Mouse (Mus musculus) mammary gland, adult 2 months (tissue): ENCODE data around the gene Srp72. TPM values are rescaled to one million over a fixed set of nuclear protein-coding genes. Genes with fewer than 3 reads are reported as not detected.

Experiments
- polyA plus RNA-seq: library from polyadenylated mRNA; depleted of rRNA; stranded (reverse); fragments of >200 nt; gene quantifications from 2 replicates; pipeline ENCODE4 v1.2.3, GENCODE M21; 2012; ENCODE audit warnings: low replicate concordance; rRNA removed

Srp72 gene
- 11.5 and 30.5 TPM in 2 replicates for polyA plus RNA-seq

GRCm38 (mm10) chr5:76974554-76975285, at the start of gene Srp72:
Srp72 (plus strand) TSS chr5:76974683.

DNA sequence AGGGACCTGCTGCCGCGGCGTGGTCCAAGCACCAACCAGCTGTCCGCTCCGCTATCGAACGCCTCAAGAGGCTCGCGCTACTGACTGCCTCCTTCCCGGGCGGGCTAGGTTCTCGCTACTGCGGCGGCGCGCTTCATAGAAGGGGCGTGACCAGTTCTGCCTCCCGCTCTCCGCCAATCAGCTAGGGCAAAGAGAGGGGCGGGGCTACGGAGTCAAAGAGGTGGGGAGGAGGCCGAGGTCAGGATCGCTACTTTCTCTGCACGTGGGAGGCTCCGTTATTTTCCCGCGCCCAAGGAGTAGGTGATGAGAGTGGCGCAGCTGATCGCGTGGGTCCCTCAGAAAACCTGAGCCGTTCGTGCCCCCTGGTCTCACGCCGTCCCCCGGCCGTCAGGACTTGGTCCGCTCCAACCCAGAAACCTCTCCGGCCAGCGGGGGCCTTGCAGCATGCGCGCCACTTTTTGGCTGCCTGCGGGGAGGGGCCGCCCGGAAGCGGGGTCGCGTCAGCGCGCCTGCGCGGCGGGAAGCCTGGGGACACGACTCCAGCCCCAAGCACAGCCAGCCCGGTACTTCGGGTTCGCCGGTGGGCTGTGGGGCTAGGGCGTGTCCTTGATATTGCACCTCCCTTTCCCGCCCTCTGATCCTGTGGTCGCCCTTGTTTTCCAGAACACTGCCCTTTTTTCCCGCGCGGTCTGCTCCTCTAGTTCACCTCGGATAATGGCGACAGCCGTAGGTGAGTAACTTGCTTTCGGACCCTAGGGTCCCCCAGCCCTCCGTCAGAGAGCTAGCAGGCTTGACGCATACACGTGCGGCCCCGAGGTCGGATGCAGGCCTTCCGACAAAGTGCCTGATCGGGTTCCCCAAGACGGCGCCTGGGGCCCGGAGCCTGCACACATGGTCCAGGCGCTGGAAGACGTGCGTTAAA, 23.1 kb upstream of the Srp72 start, which contains the start of the genes Paics and Ppat:
Gene Paics (plus strand): TSS at position 202 of the 922 bp plus-strand sequence.
Gene Ppat (minus strand): TSS at position 473 of the 922 bp plus-strand sequence.

DNA sequence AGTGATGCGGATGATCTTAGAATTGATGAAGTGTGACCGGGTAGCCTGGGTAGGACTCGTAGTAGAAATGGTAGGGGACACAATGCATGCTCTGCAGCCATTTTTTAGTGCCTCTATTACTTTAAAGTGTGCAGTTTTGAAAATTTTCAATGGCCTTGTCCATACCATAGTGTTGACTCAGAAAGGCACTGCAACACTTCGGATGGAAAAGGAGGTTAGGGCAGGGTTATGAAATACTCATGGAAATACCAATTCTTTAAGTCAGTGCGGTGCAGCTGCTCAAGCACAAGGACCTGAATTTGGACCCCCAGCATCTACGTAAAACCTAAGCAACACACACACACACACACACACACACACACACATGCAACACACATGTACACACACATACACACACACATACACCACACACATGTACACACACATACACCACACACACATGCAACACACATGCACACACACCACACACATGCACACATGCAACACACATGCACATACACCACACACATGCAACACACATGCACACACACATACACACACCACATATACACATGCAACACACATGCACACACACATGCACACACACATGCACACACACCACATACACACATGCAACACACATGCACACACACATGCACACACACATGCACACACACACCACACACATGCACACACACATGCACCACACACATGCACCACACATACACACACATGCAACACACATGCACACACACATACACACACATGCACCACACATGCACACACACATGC, 29.8 kb downstream of the Srp72 start, which contains the start of gene Arl9:
Gene Arl9 (plus strand): TSS at position 5 of the 771 bp plus-strand sequence.

DNA sequence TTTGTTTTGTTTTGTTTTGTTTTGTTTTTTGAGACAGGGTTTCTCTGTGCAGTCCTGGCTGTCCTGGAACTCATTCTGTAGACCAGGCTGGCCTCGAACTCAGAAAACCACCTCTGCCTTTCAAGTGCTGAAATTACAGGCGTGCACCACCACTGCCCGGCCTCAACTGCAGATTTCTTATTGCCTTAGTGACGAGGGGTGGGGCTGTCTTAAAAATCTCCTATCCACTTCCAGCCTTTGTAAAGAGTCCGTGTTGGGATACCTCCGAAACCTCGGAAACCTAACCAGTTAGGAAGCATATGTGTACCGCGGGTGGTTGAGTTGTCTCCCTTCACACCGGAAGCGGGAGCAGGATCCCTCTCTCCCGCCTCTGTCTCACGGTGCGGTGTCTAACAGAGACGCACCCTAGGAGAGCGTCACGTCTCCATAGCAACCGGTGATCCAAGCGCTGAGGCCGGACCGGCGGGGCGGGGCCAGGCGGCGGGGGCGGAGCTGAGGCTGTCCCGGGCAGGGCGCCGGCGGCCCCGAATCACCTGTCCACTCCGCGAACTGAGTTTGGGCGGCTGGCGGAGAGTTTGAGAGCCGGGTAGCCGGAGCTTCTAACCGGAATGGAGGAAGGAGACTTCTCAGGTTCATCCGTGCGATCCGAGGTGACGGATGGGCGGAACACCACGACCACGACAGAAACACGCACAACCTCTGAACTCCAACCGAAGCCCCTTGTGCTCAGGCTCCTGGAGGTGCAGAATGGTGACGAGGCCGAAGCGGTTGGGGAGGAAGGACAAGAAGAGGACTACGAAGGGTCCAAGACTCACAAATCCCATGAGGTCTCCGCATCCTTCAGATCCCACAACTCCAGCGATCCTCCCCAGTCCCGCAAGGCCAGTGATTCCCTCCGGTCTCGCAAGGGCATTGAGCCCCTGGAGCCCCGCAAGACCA, 41.3 kb downstream of the Srp72 start, which contains the start of gene Thegl:
Gene Thegl (plus strand): TSS at position 480 of the 939 bp plus-strand sequence.

Other genes with a start within 250 kb of the Srp72 start
- gene Aasdh, start 69.2 kb upstream of the Srp72 start, polyA plus RNA-seq, result 7.1 and 15.8 TPM in 2 replicates
- gene Paics, start 23.4 kb upstream of the Srp72 start, polyA plus RNA-seq, result 39.6 and 83.6 TPM in 2 replicates
- gene Ppat, start 23.1 kb upstream of the Srp72 start, polyA plus RNA-seq, result 3.3 and 3.5 TPM in 2 replicates
- gene Arl9, start 29.4 kb downstream of the Srp72 start, polyA plus RNA-seq, result 0.33 and 0.98 TPM in 2 replicates
- gene Thegl, start 41.3 kb downstream of the Srp72 start, polyA plus RNA-seq, result not detected in 2 replicates
- gene Hopx, start 140.4 kb downstream of the Srp72 start, polyA plus RNA-seq, result 15.9 and 32.1 TPM in 2 replicates
- gene Spink2, start 236.8 kb downstream of the Srp72 start, polyA plus RNA-seq, result 0.33 and 2.0 TPM in 2 replicates